17 mouse cellular contexts compared by ENCODE assay signal in genomic region chr16:95408096-95408495, GRCm38 (mm10).
DNase-seq lines count a peak whose midpoint lies in the region; ATAC-seq and TF ChIP-seq lines count a peak whose summit lies in the region.
"Had no signal": no experiment of that assay in that cellular context is flagged by ENCODE, and none has a peak within 500 bp of the region (broad histone marks: within the 10 kb centered on the region; RNA-seq: fewer than 3 reads in every experiment).

No protein-coding gene starts in this region.

- WGBS in forebrain, embryonic 14.5 days: 54% methylated on average over 14 of the region's 14 CpGs
- 63% methylated on average over 14 of the region's 14 CpGs for WGBS in forebrain, embryonic 13.5 days
- 38% methylated on average over 14 of the region's 14 CpGs for WGBS in lung, embryonic 14.5 days

- DNase-seq in forebrain, embryonic 14.5 days (ENCODE audit: low spot score): peak; percentile 39
- DNase-seq in lung, embryonic 14.5 days: peak; percentile 71
- DNase-seq in lung, postnatal 25 days (ENCODE audit: low spot score): no peak
- DNase-seq in fibroblast of lung, adult 2 months (ENCODE audit: low read depth): peak; percentile 90
- DNase-seq in natural killer cell, adult 2 months (ENCODE audit: low spot score in 2 of 2): no peak
- DNase-seq in cerebellum, adult 11 months: no peak
- DNase-seq: cerebellum, adult 18-20 months; heart, postnatal 4 days; kidney, adult 18-20 months; kidney, postnatal 36 days; retina, postnatal 1 day had no signal

- H3K4me2 ChIP-seq in forebrain, embryonic 14.5 days (ENCODE audit: low read length): no peak overlapping the region
- no peak overlapping the region for H3K4me2 ChIP-seq in forebrain, embryonic 13.5 days
- no peak overlapping the region for H3K4me2 ChIP-seq in lung, embryonic 14.5 days
- H3K4me2 ChIP-seq: embryonic facial prominence, embryonic 13.5 days; forebrain, embryonic 12.5 days; liver, embryonic 15.5 days; neural tube, embryonic 15.5 days had no signal

- H3K27me3 ChIP-seq in forebrain, embryonic 14.5 days (replicated peaks; ENCODE audit: control insufficient read depth, insufficient read depth, low read length): no peaks in the 10 kb centered on the region
- no peaks in the 10 kb centered on the region for H3K27me3 ChIP-seq in forebrain, embryonic 13.5 days
- H3K27me3 ChIP-seq in lung, embryonic 14.5 days (ENCODE audit: insufficient read depth, low read length): no peaks in the 10 kb centered on the region
- H3K27me3 ChIP-seq: embryonic facial prominence, embryonic 13.5 days; forebrain, embryonic 12.5 days; liver, embryonic 15.5 days; neural tube, embryonic 15.5 days had no signal

- H3K4me3 ChIP-seq in forebrain, embryonic 14.5 days (ENCODE audit: low read depth, low read length): no peak overlapping the region
- H3K4me3 ChIP-seq in forebrain, embryonic 13.5 days: no peak overlapping the region
- no peak overlapping the region for H3K4me3 ChIP-seq in lung, embryonic 14.5 days (ENCODE audit: low read depth, low read length)
- H3K4me3 ChIP-seq: embryonic facial prominence, embryonic 13.5 days; forebrain, embryonic 12.5 days; liver, embryonic 15.5 days; neural tube, embryonic 15.5 days had no signal

- TF ChIP-seq CTCF in lung, embryonic 14.5 days (IDR thresholded peaks at IDR 0.05; ENCODE audit: low read depth): no peak

- no peak overlapping the region for H3K9ac ChIP-seq in forebrain, embryonic 14.5 days (ENCODE audit: low read length)
- H3K9ac ChIP-seq in forebrain, embryonic 13.5 days: no peak overlapping the region
- H3K9ac ChIP-seq in lung, embryonic 14.5 days: no peak overlapping the region
- H3K9ac ChIP-seq: embryonic facial prominence, embryonic 13.5 days; forebrain, embryonic 12.5 days; liver, embryonic 15.5 days; neural tube, embryonic 15.5 days had no signal

- H3K36me3 ChIP-seq in forebrain, embryonic 14.5 days (ENCODE audit: control insufficient read depth, insufficient read depth, low read length): no peaks in the 10 kb centered on the region
- H3K36me3 ChIP-seq in forebrain, embryonic 13.5 days (ENCODE audit: poor library complexity, severe bottlenecking): no peaks in the 10 kb centered on the region
- no peaks in the 10 kb centered on the region for H3K36me3 ChIP-seq in lung, embryonic 14.5 days (ENCODE audit: insufficient read depth)
- H3K36me3 ChIP-seq: embryonic facial prominence, embryonic 13.5 days; forebrain, embryonic 12.5 days; liver, embryonic 15.5 days; neural tube, embryonic 15.5 days had no signal

- ATAC-seq in forebrain, embryonic 14.5 days: no peak
- ATAC-seq in forebrain, embryonic 13.5 days: no peak
- ATAC-seq in lung, embryonic 14.5 days (ENCODE audit: insufficient read depth): no peak
- ATAC-seq in megakaryocyte, adult 5-6 weeks (ENCODE audit: poor library complexity, severe bottlenecking): peak; percentile 49

- H3K4me1 ChIP-seq in forebrain, embryonic 14.5 days (ENCODE audit: control insufficient read depth, insufficient read depth, low read length): no peaks in the 10 kb centered on the region
- 0 out of 2 replicates have a peak, but pooled peaks cover 4% of the 10 kb centered on the region for H3K4me1 ChIP-seq in forebrain, embryonic 13.5 days
- H3K4me1 ChIP-seq in lung, embryonic 14.5 days (ENCODE audit: insufficient read depth): no peaks in the 10 kb centered on the region
- H3K4me1 ChIP-seq: forebrain, embryonic 12.5 days; liver, embryonic 15.5 days had no signal

- no peak overlapping the region for H3K27ac ChIP-seq in forebrain, embryonic 14.5 days (ENCODE audit: low read depth, low read length)
- no peak overlapping the region for H3K27ac ChIP-seq in forebrain, embryonic 13.5 days
- H3K27ac ChIP-seq in lung, embryonic 14.5 days (ENCODE audit: low read depth): no peak overlapping the region
- H3K27ac ChIP-seq: embryonic facial prominence, embryonic 13.5 days; forebrain, embryonic 12.5 days; liver, embryonic 15.5 days; neural tube, embryonic 15.5 days had no signal

- H3K9me3 ChIP-seq in forebrain, embryonic 14.5 days (replicated peaks; ENCODE audit: control insufficient read depth, low read length): no peaks in the 10 kb centered on the region
- no peaks in the 10 kb centered on the region for H3K9me3 ChIP-seq in forebrain, embryonic 13.5 days (replicated peaks)
- no peaks in the 10 kb centered on the region for H3K9me3 ChIP-seq in lung, embryonic 14.5 days (ENCODE audit: low read depth, low read length)
- H3K9me3 ChIP-seq: embryonic facial prominence, embryonic 13.5 days; forebrain, embryonic 12.5 days; liver, embryonic 15.5 days; neural tube, embryonic 15.5 days had no signal

Comparison
In these comparisons a context has a peak if more than half of its experiments do, and no peak if none do; other contexts are left out.
1. DNase-seq: peak in forebrain, embryonic 14.5 days (single experiment), lung, embryonic 14.5 days (single experiment) and fibroblast of lung, adult 2 months (single experiment); none in lung, postnatal 25 days (single experiment), natural killer cell, adult 2 months (0 of 2) and cerebellum, adult 11 months (single experiment).